Mouse (Mus musculus) heart, postnatal 25 days (tissue): ENCODE measurements at regions not wholly inside any gene's neighbourhood (a gene's known extent, or its start where the extent isn't known, plus 50 kb on each side); places are given as distances from the start of the nearest gene placed in this dataset.

Experiments used
- DNase-seq: peaks from one replicate; pipeline ENCODE4 v3.0.0; 2022; ENCODE audit warnings: low spot score
- intact Hi-C: fragments of 180-260 bp; cut with DNase I; formaldehyde crosslinking; loops from one replicate; pipeline ENCODE4 v1.15.1; 2025

GRCm38 (mm10) chr7:110679916-110680315, 52.5 kb downstream of the Adm start:
- intact Hi-C loops = no loop called here
- no peak for DNase-seq

- intact Hi-C loops = no loop called here
- DNase-seq = no peak
Measured at GRCm38 (mm10) chr7:110682911-110683310, 55.5 kb downstream of the Adm start.

DNA sequence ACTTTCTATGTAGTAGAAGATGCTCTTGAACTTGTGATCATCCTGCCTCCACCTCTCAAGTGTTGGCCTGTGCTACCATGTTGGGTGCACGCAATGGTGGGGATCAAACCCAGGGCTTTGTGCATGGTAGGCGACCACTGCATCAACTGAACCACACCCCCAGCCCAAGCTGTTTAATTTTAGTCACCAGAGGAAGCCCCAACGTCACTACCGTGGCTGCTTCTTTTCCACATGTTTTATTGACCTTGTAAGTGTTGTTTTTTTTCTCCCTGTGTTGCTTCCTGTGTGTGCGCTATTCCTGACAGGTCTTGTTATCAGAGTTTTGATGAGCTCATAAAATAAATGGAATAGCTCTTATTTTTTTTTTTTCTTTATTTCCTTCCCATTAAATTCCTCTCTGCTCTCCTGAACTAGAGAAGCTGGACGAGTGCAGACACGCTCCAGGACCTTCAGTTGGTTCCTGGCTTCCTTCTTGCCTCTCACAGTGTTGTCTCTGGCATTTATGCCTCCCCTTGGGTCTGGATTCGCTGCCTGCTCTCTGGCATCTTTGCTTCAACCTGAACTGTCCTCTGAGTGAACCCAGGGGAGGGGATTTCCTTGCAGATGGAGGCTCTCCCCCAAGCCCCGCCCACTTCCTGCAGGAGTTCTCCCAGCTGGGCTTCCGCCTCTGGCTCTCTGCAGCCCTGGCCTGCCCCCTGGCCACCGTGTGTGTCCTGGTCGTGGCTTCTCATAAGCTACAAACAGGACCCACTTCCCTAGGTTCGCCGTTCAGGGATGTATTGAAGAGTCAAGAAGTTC, 61.6 kb downstream of the Adm start:
- DNase-seq = peak; percentile 82
- intact Hi-C loops = loop anchor here (5.0 kb wide), 1 partner anchor 42 kb away; no protein-coding TSS in a partner anchor

DNA sequence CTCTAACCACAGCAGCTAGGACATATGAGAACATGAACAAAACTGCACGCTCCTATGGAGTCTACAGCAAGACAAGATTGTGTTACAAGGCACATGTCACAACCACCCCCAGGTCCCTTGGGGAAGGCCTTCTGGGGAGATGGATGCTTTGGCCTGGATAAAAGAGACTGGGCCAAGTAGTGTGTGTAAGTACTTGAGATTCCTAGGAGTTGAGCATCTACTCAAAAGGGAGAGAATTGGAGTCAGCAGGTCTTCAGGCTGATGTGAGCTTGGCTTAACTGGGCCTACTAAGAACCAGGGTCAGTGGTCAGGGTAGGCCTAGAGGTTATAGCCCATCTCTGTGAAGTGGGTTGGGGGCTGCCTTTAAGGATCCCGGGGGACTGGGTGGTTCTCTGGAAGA, 62.8 kb downstream of the Adm start:
- intact Hi-C loops = no loop called here

DNA sequence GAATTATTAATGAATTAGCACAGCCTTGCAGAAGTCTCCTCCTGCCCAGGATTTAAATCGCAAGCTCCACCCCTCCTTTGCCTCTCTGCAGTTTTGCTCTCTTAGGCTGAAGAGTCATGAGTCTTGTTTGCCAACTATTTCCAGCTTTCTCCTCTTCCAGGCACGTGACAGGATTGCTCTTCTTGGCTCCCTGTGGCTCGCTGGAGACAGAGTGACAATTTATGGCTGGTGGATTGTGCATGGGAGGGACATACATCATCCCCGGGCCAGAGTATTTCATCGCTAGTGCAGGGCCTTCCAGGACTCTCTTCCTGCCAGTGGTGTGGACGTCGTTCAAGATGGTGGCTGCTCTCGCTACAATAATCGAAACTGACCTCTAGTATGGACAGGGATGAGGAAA, 63.4 kb downstream of the Adm start:
- intact Hi-C loops = no loop called here
- DNase-seq = no peak

More for the DNA sequence above, 62.8 kb downstream of the Adm start:
- DNase-seq = no peak

GRCm38 (mm10) chr7:110694262-110694661, 66.8 kb downstream of the Adm start:
- intact Hi-C loops = no loop called here
- no peak for DNase-seq

- DNase-seq = no peak
- intact Hi-C loops = no loop called here
Measured at GRCm38 (mm10) chr7:110695729-110696128, 68.3 kb downstream of the Adm start.

- intact Hi-C loops = no loop called here
- DNase-seq = no peak
Measured at GRCm38 (mm10) chr7:110698211-110699153, 69.5 kb upstream of the Ampd3 start.

- no peak for DNase-seq
- intact Hi-C loops = no loop called here
Measured at GRCm38 (mm10) chr7:110699596-110699995, 68.4 kb upstream of the Ampd3 start.

- no peak for DNase-seq
- intact Hi-C loops = no loop called here
Measured at GRCm38 (mm10) chr7:110701681-110702413, 66.2 kb upstream of the Ampd3 start.

- intact Hi-C loops = no loop called here
- no peak for DNase-seq
Measured at GRCm38 (mm10) chr7:110702414-110702783, 65.6 kb upstream of the Ampd3 start.

GRCm38 (mm10) chr7:110705311-110706000, 62.5 kb upstream of the Ampd3 start:
- no peak for DNase-seq
- intact Hi-C loops = no loop called here

DNA sequence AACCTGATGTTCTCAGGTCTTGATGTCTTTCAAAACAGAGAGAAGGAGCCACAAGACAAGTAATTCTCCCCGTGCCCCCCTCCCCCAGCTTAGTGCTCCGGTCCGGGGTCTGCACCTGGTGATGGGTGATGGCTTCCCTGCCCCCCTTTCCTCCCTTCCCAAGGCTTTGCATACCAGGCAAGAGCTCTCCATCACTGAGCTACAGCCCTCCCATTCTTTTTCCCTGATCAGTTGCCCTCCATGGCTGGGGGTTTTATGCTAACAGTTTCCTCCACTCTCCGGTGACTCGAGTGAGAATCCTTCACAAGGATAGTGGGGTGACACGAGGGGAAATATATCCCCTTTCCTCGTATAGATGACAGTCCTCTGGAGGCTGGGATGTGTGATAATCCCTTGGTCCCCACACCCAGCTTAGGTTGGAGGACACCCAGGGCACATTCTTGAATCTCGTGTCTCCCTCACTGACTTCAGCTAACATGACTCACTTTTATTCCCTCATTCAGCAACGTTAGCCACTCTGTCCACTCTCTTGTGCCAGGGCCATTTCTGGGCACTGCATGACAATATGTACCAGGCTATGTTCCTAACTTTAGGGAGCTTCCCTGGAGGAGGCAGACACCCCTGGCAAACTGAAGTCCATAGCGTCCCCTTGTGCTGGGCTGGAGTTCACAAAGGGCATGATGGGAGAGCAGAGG, 61.9 kb upstream of the Ampd3 start:
- DNase-seq = peak; percentile 38
- intact Hi-C loops = no loop called here

DNA sequence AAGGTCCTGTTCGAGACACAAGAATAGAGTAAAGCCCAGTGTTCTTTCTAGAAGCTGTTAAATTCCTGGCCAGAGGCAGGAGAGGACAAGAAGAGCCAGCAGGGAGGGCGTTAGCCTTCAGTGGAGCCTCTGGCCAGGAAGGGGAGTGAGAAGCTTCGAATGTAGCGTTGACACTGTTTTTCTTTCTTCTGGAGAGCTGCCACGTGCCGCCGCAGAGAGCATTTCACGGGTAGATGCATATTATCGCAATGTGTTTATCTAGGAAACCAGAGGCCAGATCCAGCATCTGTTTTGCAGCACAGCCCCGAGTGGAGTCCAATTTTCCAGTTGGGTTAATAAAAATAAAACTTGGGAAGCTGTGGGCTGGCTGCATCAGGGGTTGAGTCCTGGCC, 61.3 kb upstream of the Ampd3 start:
- intact Hi-C loops = no loop called here

DNA sequence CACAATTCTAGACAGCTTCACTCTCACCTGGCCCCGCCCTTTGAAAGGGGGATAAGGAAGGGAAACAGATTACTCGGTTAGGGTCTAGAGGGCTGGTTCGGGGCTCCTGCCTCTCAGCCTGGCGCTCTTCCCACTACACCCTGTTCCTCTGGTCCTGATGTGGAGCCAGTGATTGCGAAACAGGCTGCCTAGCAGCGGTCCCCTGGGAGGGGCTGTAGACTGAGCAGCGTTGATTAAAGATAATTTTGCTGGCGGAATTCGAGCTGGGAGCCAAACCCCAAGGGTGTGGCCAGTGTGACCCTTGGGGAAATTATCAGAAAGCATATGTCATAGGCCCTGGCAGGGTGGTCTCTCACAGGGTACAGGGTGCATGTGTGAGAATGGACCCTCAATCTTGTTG, 59.9 kb upstream of the Ampd3 start:
- peak; percentile 75 for DNase-seq
- intact Hi-C loops = no loop called here

More for the DNA sequence above, 61.3 kb upstream of the Ampd3 start:
- peak; percentile 82 for DNase-seq

DNA sequence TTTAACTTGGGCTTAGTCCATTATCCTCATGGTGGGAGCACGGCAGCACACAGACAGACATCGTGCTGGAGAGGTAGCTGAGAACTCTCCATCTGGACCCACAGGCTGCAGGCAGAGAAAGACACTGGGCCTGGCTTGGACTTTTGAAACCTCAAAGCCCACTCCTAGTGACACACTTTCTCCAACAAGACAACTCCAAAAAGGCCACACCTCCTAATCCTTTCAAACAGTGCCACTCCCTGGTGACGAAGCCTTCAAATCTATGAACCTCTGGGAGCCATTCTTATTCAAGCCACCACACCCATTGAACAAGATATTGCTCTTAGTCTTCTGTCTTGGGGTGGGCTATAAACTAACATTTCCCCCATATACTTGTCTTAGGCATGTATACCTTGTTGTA, 59.2 kb upstream of the Ampd3 start:
- intact Hi-C loops = no loop called here
- DNase-seq = no peak

DNA sequence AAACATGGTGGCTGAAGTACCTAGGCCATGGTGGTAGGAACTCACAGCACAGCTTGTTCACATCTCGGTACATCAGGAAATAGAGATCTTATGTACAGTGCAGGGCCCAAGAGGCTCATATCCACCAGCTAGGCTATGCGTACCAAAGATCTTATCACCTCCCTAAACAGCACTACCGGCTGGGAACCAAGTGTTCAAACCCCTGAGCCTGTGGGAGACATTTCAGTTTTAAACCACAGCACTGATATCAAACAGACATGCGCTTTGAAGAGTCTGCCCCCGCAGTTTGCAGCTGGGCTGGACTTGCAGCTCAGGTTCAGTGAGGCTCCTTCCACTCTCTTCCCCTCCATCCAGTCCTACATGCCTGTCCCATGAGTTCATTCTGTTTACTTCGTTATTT, 58.4 kb upstream of the Ampd3 start:
- no peak for DNase-seq
- intact Hi-C loops = no loop called here

- no peak for DNase-seq
- intact Hi-C loops = no loop called here
Measured at GRCm38 (mm10) chr7:110710256-110710962, 57.6 kb upstream of the Ampd3 start.

- intact Hi-C loops = no loop called here
- no peak for DNase-seq
Measured at GRCm38 (mm10) chr7:110713661-110714060, 54.3 kb upstream of the Ampd3 start.
